Mouse (Mus musculus) inflammation-experienced regulatory T-cells, adult 6 months (primary cell): Measurements from ENCODE around the gene Cdc73. TPM values are rescaled to one million over a fixed set of nuclear protein-coding genes. Genes with fewer than 3 reads are reported as not detected.
"Not testable (repeated sequence)": the region's sequence is repeated elsewhere in the genome, so short reads cannot be mapped to it uniquely, and the experiment has no call there.

Experiments
- ATAC-seq: one replicate; pipeline ENCODE4 v1.8.0; 2017
- polyA plus RNA-seq, 3 experiments: library from polyadenylated mRNA; unstranded; fragments of 100-300 nt; shearing (Covaris generic); gene quantifications; one replicate each; pipeline ENCODE4 v1.2.1; 2017

Gene Cdc73
- 10 to 100 TPM; 17.7 to 21.5 (median 17.9) TPM for polyA plus RNA-seq

GRCm38 (mm10) chr1:143702741-143703262 is at the start of gene Cdc73:
Gene Cdc73 (minus strand): TSS chr1:143702893.
- peak; percentile 92 for ATAC-seq

- ATAC-seq, result no peak
Observed at GRCm38 (mm10) chr1:143745871-143746270, 43.2 kb upstream of the Cdc73 start.

- no peak for ATAC-seq
Observed at GRCm38 (mm10) chr1:143742186-143742585, 39.5 kb upstream of the Cdc73 start.

GRCm38 (mm10) chr1:143741331-143741730 is 38.6 kb upstream of the Cdc73 start:
- no peak for ATAC-seq

GRCm38 (mm10) chr1:143740581-143740980 is 37.9 kb upstream of the Cdc73 start:
- no peak for ATAC-seq

- ATAC-seq, result peak; percentile 84
Observed at GRCm38 (mm10) chr1:143739361-143740350, 37.0 kb upstream of the Cdc73 start.

GRCm38 (mm10) chr1:143738811-143739210 is 36.1 kb upstream of the Cdc73 start:
- ATAC-seq, result peak; percentile 41

- no peak for ATAC-seq
Observed at GRCm38 (mm10) chr1:143733914-143734410, 31.3 kb upstream of the Cdc73 start.

GRCm38 (mm10) chr1:143731691-143732090 is 29.0 kb upstream of the Cdc73 start:
- no peak for ATAC-seq

GRCm38 (mm10) chr1:143730899-143731298 is 28.2 kb upstream of the Cdc73 start:
- ATAC-seq, result peak; percentile 70

- ATAC-seq, result no peak
Observed at GRCm38 (mm10) chr1:143727701-143728445, 25.2 kb upstream of the Cdc73 start.

- no peak for ATAC-seq
Observed at GRCm38 (mm10) chr1:143724456-143725064, 21.9 kb upstream of the Cdc73 start.

- not testable (repeated sequence) for ATAC-seq
Observed at GRCm38 (mm10) chr1:143716038-143716437, 13.3 kb upstream of the Cdc73 start, which contains the start of gene Glrx2. Gene Glrx2 (plus strand): TSS chr1:143716338.

- no peak for ATAC-seq
Observed at GRCm38 (mm10) chr1:143710627-143710976, 7.9 kb upstream of the Cdc73 start.

GRCm38 (mm10) chr1:143709966-143710626 is 7.4 kb upstream of the Cdc73 start:
- no peak for ATAC-seq

- no peak for ATAC-seq
Observed at GRCm38 (mm10) chr1:143708361-143708760, 5.7 kb upstream of the Cdc73 start.

- no peak for ATAC-seq
Observed at GRCm38 (mm10) chr1:143707006-143707405, 4.3 kb upstream of the Cdc73 start.

- peak; percentile 18 for ATAC-seq
Observed at GRCm38 (mm10) chr1:143702141-143702740, 452 bp downstream of the Cdc73 start.

- ATAC-seq, result no peak
Observed at GRCm38 (mm10) chr1:143701736-143702135, 957 bp downstream of the Cdc73 start.

GRCm38 (mm10) chr1:143684849-143685248 is 17.8 kb downstream of the Cdc73 start:
- ATAC-seq, result no peak

- no peak for ATAC-seq
Observed at GRCm38 (mm10) chr1:143681108-143681507, 21.6 kb downstream of the Cdc73 start.
